Mouse (Mus musculus) kidney, adult 11 months (tissue): ENCODE measurements at regions not wholly inside any gene's neighbourhood (a gene's known extent, or its start where the extent isn't known, plus 50 kb on each side); places are given as distances from the start of the nearest gene placed in this dataset.
"Not testable (repeated sequence)": the region's sequence is repeated elsewhere in the genome, so short reads cannot be mapped to it uniquely, and the experiment has no call there.

Experiments used
- DNase-seq: peaks from one replicate; pipeline ENCODE4 v3.0.0; 2022

- no peak for DNase-seq
Observed at GRCm38 (mm10) chr8:113916649-113917048, 68.1 kb upstream of the Adamts18 start.

DNA sequence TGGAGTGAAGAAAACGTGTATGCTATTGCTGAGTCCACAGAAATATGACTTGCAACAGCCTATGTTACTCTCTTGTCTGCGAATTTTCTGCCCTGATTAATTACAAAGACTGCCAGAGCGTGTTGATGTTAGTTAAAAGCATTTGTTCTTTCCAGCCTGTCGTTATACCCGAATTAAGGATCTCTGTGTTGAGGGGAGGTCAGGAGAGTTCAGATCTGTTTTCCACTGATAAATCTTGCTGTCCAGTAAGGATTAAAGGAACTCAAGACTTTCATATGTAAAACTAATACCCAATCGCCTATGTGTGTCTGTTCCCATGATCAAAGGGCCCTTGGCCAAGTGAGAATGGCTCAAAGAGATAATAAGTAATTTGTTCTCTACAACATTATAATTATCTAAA, 68.7 kb upstream of the Adamts18 start:
- DNase-seq, result no peak

DNA sequence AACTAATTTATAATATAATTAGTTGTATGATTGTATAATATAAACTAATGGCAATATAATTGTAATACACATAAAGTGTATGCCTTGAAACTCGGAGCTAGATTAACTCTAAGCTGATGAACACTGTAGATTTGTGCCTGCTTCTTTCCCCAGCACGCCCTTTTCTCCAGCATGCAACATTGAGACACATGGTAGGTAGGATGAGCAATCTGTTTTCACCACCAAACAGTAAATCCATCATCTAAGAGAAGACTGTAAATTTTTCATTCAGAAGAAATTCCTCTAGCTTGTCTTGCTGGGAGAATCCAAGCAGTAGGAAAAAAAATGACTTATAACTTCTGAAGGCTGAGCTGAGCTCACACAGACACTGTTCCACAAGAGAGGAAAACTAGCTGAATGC, 71.8 kb upstream of the Adamts18 start:
- DNase-seq, result no peak

GRCm38 (mm10) chr8:113923381-113923780, 74.8 kb upstream of the Adamts18 start:
- no peak for DNase-seq

GRCm38 (mm10) chr8:113953721-113954120, 105.2 kb upstream of the Adamts18 start:
- DNase-seq, result no peak

- no peak for DNase-seq
Observed at GRCm38 (mm10) chr8:113956439-113957043, 108.0 kb upstream of the Adamts18 start.

GRCm38 (mm10) chr8:113957821-113958220, 109.3 kb upstream of the Adamts18 start:
- no peak for DNase-seq

DNA sequence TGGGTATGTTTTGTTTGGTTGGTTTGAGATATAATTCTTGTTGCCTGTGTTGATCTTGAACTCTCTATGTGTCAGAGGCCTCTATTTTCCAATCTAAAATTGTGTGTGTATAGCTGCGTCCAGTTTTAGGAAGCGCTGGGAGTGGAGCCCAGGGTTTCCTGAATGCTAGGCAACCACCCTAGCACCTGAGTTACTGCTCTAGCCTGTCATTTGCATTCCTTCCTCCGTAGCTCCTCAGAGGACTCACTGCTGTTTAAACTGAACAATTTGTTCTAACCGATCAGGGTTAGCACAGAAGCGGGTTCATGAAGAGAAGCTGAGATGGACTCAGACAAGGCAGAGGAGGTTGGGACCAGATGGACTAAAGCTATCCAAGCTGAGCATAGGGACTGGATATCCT, 127.3 kb upstream of the Adamts18 start:
- no peak for DNase-seq

GRCm38 (mm10) chr8:113976626-113977025, 128.1 kb upstream of the Adamts18 start:
- DNase-seq, result no peak

- no peak for DNase-seq
Observed at GRCm38 (mm10) chr8:113977072-113977471, 128.5 kb upstream of the Adamts18 start.

- no peak for DNase-seq
Observed at GRCm38 (mm10) chr8:113978946-113979345, 130.4 kb upstream of the Adamts18 start.

DNA sequence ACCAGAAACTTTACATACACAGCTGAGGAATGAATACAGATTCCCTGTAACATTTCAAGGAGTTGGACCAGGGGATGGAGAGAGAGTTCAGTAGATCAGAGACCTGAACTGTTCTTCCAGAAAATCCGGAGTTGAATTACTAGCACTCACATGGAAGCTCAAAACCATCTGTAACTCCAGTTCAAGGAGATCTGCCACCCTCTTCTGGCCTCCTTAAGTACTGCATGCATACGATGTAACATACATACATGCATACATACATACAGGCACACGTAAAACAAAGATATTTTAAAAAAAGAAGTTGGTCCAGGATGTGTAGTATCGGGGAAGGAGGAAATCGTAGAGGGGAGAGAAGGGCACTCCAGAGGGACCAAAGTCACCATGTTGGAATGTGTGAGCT, 131.3 kb upstream of the Adamts18 start:
- DNase-seq, result no peak

DNA sequence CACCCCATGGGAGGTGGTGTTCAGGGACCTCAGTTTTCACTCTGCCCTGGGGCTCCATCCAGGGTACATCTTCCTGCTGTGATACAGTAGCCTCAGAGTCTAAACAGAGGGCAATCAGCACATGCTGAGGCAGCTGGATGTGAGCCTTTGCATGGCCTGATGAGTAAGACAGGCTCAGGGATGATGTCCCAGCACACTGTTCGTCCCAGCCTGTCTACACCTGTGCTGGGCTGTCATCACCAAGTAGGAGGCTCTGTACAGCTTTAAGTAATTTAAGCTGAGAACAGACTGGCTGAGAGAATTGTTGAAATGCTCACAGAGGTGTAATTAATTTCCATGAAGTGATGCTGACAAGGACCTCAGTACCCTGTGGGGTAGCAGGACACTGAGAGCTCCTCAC, 132.8 kb upstream of the Adamts18 start:
- no peak for DNase-seq

- peak; percentile 36 for DNase-seq
Observed at GRCm38 (mm10) chr8:113984845-113985244, 136.3 kb upstream of the Adamts18 start.

DNA sequence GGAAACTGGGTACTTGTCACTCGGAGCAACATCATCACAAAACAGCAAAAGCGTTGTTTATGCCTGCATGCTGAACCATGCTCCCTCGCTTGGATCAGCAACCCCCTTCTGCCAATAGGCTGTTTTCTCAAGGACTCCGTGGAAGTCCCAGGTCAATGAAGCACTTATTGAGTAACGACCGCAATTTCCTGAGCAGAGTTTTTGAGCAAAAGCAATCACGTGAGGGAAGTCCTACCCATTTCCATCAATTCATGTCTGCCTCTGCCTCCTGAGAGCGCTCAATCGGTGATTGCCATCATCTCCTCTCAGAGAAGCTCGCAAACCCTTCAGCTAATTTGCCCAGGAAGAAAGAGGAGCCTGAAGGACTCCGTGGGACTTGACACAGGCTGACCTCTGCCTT, 136.9 kb upstream of the Adamts18 start:
- no peak for DNase-seq

DNA sequence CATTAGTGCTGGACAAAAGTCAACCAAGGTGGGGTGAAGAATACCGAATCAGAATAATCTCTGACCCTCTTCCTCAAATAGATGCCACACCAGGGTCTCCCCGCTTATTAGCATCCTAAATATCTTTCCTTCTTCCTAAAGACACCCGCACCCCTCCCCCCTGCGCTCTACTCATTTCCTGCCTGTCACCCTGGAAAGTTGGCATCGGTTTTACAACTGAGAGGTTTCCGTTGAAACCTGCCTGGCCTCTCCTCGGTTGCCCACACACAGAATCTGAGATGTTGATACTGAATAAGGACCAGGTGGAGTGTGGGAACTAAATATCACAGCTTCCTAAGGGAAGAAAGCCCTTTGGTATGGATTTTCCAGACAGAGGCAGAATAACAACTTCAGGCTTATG, 137.4 kb upstream of the Adamts18 start:
- DNase-seq, result no peak

GRCm38 (mm10) chr8:113990718-113991117, 142.2 kb upstream of the Adamts18 start:
- DNase-seq, result no peak

GRCm38 (mm10) chr8:113998881-113999280, 134.5 kb upstream of the Nudt7 start:
- DNase-seq, result no peak

- DNase-seq, result no peak
Observed at GRCm38 (mm10) chr8:114001674-114002073, 131.7 kb upstream of the Nudt7 start.

DNA sequence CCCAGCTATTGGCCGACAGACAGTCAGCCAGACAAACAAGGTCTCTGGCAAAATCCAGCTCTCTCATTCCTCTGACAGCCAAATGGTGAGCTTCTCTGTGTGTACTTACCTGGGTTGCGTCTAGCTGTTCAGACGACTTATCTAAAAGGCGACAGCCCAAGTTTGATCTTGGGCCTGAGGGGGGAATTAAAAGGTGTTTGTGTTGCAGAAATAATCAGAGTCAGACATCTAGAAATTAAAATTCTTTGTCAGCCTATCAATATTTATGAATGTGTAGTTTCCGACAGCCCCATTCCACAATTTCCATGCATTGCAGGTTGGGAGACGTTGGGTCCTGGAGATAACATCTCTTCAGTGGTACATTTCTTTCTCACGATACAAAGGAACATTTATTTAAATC, 128.9 kb upstream of the Nudt7 start:
- no peak for DNase-seq

DNA sequence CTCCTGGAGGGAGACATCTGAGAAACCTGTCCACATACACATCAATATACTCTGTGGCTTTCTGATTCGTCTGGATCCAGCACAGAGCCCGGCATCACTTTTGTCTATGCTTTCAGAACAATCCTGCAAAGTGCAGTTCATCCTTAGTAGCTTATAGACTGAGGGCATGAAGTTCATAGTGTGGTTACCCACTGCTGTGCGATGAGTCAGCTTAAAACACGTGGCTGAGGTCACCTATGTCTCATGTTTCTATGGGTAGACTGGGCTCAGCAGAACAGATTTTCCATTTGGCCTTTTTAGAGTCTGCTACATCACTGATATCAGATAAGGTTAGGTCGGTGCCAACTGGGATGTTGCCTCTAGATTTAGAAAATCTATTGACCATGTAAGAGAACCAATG, 126.8 kb upstream of the Nudt7 start:
- DNase-seq, result no peak

DNA sequence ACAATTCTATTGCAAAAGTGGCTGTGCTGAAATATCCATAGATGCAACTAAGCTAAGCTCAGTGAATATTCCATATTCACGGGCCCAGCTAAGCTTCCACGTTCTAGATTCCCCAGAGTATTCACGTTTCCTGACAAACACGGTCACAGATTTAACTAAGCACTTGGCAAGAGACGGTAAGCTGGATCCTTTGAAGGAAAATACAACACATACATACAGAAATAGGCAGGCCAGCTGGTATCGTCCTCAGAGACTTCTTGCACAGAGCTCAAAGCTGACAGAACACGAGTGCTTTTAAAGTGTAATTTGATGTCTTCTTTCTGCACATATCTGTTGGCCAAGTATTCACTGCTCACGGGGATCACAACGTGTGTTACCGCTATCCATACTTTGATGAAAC, 126.3 kb upstream of the Nudt7 start:
- no peak for DNase-seq

GRCm38 (mm10) chr8:114018364-114018763, 115.0 kb upstream of the Nudt7 start:
- DNase-seq, result no peak

DNA sequence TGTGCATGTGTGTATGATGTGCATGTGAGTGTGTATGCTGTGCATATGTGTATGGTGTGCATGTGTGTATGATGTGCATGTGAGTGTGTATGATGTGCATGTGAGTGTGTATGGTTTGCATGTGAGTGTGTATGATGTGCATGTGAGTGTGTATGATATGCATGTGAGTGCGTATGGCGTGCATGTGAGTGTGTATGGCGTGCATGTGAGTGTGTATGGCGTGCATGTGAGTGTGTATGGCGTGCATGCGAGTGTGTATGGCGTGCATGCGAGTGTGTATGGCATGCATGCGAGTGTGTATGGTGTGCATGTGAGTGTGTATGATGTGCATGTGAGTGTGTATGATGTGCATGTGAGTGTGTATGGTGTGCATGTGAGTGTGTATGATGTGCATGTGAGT, 103.2 kb upstream of the Nudt7 start:
- not testable (repeated sequence) for DNase-seq

DNA sequence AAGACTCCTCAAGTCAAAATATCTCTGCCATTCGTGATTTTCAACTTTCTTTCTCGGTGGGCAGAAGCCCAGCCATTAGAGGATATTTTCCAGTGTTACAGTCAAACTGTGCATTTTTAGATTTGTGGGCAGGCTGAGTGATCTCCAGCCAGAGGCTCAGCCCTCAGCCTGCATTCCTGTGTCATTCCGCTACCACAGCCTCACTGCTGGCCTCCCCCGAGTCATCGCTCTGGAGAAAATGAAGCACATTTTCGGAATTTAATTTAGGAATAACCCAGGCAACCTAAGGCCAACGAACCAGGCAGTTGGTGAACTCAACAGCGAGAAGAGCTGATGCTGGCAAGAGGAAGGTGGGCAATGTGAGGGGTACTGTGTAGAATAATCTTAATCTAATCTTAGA, 80.9 kb upstream of the Nudt7 start:
- no peak for DNase-seq

DNA sequence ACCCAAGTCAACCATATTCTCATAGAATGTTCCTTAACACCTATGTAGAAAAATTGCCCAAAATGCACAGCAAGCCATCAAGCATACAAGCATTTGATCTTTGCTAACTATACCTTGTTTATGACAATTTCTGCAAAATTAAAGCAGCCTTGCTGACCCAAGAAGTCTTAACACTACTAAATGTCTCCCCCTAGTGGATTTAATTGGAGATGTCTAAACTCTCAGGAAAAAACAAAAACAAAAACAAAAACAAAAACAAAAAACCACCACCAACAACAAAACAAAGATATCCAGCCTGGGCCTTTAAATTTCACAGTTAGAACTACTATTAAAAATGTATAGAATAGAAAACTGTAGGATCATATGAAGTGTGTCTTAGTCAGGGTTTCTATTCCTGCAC, 69.8 kb upstream of the Nudt7 start:
- DNase-seq, result no peak
